Mouse (Mus musculus) adrenal gland, postnatal 14 days (tissue): ENCODE results near the gene Treml4. TPM values are rescaled to one million over a fixed set of nuclear protein-coding genes. Genes with fewer than 3 reads are reported as not detected.
"Not testable (repeated sequence)": the region's sequence is repeated elsewhere in the genome, so short reads cannot be mapped to it uniquely, and the experiment has no call there.

Experiments
- DNase-seq: peaks from one replicate; pipeline ENCODE4 v3.0.0; 2021; ENCODE audit warnings: mixed read lengths
- total RNA-seq: library from RNA; stranded (reverse); gene quantifications from 2 replicates; pipeline ENCODE4 v1.2.3, GENCODE M21; 2021

Gene Treml4
- total RNA-seq, 1 experiment from 2014 or later = 0.89 TPM

DNA sequence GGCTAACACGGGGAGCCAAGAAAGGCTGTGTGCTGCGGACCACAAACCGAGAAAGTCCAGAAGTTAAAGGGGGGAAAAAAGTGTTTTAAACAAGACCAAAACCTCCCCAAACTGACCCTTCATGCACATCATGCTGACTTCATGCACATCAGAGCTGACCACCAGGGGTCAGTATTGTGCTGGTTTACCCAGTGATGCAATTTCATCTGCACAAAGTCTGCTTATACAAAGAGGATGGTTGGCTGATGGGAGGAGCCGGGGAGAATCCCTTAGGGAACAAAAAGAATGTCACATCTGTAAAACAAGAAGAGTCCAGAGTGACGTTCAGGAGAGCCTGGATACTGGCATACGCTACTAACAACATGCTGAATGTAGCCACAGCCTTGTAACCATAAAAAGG, 10.8 kb downstream of the Treml4 start:
- DNase-seq = peak; percentile 85

DNA sequence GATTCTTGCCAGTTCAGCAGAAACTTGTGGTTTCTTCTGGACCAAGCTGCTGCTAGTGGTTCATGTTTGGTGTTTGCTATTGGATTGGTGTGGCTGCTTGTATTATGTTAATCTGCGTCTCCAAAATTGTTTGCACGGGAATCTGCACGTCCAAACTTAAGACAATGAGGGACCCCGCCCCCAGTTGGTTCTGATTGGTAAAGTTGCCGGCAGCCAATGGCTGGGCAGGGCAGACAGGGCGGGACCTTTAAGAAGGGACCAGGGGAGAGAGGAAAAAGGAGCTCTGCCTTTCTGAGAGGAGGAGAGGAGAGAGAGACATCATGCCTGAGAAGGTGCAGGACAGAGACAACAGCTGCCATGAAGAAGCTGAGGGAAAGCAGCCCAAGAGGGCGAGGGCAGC, 11.6 kb downstream of the Treml4 start:
- no peak for DNase-seq

DNA sequence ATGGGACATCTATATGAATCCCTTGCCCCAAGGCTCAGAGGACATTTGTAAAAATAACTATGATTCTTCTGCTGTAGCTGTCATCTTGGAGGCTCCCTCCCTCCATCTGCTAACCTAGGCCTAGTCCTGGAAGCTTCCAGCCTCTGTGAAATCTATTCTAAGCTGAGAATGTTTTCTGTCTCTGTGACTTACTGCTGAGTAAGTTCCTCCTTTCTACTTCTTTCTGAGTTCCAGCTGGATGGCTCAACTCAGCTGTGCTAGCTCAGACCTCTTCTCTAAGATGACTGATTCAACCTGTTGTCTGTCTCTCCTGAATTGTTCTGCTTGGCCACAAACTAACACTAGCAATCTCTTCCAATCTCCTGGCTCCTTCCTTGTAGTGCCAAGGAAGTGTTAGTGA, 14.3 kb downstream of the Treml4 start:
- no peak for DNase-seq

DNA sequence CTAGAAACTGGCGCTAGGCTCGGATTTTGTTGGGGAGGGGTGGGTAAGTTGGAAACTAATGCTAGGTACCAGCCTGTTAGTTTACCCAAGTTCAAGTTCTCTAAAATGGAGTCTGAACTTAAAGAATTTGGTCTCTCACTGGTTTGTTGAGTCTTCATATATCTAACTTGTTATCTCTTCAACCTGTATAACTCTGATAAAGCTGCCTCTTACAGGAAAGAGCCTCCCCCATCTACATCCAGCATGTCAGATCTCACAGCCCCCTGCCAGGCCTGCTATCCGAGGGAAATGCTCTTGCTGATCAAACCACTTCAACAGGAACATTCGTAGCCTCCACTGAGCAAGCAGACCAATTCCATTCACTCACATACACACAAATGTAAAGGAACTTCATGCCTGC, 14.9 kb downstream of the Treml4 start:
- no peak for DNase-seq

DNA sequence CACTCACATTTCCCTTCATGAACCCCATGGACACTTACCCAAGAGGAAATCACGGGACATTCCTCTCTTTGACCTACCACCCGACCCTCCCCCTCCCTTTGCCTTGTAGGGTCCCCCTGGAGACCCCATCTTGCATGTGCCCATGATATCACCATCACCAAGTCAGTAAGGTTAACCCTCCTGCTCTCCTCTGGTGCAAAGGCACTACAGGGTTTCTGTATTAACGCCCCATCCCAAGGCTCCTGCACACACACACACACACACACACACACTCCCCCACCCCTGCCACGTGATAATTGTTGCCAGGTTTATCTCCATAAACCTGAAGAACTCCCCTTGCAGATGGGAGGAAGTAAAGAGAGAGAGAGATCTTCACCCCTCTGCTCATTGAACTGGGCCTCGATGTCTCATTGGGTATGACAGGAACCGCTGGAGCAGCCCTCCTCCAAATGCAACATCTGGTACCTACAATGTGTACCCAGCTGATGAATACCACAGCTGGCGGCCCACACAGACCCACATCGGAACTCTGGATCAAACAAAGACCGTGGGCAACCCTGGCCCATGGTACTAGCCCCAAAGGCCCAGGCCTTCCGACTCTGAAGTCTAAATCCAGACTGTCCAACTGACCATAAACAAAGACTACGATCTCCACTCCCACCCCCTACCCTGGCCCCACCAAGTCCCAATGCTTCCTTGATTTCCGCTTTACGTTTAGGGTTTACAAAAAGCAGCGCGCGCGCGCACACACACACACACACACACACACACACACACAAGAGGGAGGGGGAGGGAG, 17.0 kb downstream of the Treml4 start:
- DNase-seq = no peak

DNA sequence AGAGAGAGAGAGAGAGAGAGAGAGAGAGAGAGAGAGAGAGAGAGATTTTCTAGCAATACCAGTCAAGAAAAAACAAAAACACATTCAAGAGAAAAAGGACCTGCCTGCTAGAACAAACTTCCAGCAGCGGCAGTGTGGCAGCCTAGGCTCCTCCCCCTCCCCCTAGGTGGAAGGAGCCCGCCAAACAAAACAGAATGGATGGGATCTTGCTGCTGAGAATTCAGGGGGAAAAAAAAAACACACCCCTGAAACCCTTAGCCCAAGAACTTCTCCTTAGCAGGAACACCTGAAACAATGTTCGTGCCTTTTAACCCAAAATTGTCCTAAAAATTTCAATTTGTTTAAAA, 17.6 kb downstream of the Treml4 start:
- peak; percentile 18 for DNase-seq

DNA sequence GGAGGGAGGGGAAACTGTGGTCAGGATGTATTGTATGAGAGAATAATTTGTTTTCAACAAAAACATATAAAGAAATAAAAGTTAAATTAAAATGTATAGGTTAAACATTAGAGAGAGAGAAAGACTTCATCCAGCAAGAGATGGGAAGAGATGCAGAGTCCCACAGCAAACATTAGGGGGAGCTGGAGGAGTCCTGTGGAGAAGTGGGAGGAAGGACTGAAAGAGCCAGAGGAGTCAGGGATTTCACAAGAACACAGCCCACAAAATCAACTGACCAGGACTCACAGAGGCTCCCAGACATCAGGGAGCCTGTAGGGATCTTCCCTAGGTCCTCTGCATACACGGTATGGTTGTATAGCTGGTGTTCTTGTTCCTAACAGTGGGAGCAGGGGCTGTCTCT, 22.7 kb downstream of the Treml4 start:
- no peak for DNase-seq

DNA sequence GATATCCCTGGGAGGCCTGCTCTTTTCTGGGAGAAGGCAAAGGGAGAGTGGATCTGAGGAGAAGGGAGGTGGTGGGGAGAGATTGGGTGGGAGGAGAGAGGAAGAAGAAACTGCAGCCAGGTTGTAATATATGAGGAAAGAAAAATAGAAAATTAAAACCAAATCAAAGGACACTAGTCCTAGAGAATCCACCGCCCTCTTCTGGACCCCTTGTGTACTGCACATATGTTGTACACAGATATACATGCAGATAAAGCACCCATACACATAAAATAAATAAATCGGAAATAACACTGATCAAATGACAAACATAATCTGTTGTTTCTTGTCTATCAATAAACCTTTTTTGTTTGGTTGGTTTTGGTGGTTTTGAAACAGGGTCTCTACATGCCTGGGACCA, 23.2 kb downstream of the Treml4 start:
- no peak for DNase-seq

DNA sequence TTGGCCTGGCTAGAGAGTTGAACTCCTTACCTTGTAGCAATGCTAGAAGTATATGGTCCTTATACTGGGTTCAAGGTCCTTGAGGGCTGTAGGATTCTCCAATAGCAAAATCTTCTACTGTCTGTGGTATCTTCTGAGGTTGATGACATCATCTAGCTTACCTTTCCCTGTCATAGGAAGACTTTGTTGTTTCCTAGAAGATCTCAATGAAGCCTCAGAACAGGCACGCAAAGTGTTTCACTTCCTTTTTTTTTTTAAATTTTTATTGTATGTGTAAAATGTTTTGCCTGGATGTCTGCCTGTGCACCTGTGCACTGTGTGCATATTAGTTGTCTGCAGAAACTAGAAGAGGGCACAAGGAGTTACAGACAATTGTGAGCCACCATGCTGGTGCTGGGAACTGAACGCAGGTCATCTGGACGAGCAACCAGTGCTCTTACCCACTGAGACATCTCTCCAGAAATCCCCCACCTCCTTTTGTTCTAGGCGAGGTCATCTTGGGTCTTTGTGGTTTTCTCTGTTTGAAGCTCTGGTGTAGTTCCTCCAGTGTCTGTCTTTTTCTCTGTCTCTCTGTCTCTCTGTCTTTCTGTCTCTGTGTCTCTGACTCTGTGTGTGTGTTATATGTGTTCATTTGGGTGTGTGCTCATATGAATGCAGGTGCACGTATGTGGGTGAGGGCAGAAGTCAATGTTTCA, 29.6 kb downstream of the Treml4 start:
- no peak for DNase-seq

DNA sequence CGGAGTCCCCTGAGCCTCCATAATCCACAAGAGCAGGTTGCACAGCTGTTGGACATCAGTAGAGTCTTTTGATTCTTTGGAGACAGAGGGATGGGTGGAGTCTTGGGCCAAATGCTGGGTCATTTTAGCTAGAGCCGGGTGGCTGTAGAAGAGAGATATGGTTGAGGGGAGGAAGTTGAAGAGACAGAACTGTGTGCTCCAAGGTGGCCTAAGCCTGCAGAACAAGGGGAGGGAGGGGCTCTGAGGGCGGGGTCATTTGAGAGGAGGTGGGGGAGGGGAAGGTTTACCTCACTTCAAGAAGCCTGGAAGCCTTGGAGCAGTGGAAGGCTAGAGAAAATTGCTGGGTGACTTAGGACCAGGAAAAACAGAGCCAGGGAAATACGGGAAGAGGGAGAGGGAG, 35.1 kb downstream of the Treml4 start, which contains the start of gene Treml2:
Treml2 (plus strand) TSS at position 296 of the 400 bp plus-strand sequence.
- no peak for DNase-seq

DNA sequence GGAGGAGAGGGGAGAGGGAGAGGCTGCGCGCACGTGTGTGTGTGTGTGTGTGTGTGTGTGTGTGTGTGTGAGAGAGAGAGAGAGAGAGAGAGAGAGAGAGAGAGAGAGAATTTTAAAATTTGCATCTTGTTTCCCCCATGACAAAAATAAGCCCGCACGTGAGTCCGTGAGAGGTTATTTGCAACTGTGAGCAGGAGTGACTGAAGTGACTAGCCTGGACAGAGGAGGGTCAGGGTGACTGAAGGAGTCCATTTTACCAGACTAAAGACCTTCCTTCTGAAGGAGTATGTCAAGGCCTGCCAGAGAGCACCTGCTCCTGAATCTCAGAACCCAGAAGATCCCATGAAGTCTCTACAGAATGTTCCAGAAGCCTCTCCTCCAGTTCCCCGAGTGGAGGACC, 35.7 kb downstream of the Treml4 start:
- no peak for DNase-seq

DNA sequence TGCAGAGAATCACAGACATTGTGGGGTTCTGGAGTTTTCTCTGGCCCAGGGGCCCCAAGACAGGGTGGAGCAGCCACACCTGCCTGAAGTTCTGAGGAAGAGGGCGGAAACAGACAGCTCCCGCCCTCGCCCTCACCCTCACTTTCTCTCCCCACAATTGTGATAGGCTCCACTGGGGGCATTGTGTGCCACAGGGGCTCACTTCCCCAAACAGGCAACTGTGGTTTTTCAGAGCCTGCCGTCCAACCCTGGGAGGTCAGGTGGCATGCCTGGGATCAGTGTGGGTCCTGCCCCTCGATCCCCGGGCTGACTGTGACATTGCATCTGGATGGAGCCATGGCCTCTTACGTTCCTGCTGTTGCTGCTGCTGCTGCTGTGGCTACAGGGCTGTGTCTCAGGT, 36.1 kb downstream of the Treml4 start:
- DNase-seq = peak; percentile 11

DNA sequence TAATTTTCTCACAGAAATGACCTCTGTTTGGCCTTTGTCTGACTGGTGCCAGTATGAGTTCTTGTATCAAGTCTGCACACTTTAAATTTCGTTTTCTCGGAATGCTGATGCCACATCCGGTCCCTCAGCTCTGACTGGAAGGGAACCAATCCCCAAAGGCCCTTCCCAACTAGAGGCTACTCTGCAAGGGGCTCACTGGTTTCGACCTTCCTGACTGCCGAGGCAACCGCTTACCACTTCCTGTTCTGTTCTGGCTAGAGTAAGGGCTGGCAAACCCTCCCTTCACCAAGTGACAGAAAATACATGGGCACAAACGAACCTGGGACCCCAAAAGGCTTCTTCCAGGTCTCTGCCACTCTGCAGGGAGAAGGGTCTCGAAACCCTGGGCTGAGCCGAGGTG, 36.8 kb downstream of the Treml4 start:
- DNase-seq = no peak

DNA sequence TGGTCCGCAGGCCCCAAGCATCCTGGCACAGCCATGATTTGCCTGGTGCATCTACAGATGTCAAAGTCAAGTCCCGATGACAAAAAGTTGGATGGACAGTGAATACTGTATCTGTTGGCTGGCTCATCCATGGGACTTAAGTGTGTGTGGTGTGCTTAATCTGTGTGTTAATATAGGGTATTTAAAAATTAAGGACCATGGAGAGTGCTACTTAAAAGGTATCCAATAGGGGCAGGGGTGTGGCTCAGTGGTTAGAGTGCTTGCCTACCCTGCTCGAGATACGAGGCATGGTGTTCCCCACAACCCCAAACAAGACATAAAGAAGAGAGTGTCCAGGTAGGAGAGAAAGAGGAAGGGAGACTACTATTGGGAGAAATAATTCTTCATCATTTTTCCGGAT, 37.7 kb downstream of the Treml4 start:
- DNase-seq = no peak

DNA sequence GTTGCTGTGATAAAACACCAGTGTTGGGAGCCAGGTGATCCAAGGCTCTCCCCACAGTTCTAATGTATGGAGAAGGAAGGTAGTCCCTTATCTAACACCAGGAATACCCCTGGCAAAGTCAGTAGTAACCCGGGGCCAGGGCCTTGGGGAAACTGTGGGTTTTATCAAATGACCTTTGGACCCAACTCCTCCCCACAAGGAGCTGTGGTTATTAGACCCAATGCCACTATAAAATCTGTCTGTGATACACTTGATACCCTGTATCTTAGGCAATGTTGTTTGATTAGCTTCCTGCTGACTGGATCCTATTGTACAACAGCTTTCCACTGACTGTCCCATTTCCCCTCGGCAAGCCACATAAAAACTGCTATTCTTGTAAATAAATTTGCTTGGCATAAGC, 48.0 kb downstream of the Treml4 start:
- no peak for DNase-seq

DNA sequence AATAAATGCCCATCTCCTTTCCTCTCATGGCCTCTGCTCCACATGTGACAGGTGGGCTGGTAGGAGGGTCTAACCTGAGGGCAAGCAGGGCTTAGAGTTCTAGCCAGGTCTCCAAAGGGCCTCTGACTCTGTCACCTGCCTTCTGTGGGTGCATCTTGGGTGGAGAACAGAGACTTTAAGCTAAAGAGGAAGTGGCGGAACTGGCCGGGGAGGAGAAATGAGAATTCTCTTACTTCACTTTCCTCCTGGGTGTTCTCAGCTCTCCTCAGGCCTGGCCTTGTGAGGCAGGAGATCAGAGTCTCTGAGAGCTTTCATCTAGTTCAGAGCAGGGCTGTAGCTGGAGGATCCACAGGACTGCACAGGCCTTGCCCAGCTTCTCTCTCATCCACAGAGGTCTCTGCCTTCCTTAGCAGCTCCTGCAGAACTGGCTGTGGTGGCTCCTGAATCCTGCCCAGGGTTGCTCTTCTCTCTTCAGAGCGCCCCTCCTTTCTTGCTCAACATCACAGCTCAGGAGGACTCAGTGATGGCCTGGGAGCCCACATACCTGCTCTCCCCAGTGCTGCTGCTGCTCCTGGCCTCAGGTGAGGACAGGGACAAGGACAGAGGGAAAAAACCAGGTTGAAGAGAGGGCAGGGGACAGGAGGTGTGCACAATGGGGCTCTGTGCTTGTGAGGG, 51.9 kb downstream of the Treml4 start, which contains the start of gene B430306N03Rik:
B430306N03Rik (plus strand) TSS at position 237 of the 675 bp plus-strand sequence.
- not testable (repeated sequence) for DNase-seq

DNA sequence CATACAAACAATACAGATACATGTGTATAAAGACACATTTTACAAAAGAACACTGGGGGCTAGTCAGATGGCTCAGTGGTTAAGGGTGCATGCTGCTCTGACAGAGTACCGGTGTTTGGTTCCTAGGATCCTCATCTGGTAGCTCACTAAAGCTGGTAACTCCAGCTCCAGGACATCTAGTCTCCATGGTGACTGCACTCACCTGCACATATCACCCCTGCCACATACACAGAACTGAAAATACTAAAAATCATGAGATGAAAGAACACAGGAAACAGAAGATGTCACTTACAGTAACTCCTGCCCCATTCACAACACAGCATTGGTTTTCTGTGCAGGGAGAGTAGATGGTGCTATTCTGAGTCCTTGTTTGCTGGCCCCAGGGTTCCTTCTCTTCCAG, 54.6 kb downstream of the Treml4 start:
- no peak for DNase-seq

DNA sequence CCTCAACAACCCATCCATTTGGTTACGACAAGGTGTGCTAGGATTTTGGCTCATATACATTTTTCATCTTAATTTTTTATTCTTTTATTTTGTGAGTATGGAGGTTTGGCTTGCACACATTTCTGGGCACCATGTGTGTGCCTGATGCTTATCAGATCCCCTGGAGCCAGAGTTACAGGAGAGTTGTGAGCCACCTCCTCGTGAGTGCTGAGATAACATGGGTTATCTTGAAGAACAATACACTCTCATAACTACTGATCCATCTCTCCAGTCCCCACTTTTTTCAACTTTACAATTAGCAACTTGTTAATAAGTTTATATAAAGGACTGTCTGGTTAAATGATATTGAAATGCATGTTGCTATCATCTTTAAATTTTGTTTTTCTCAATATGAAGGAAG, 57.2 kb downstream of the Treml4 start:
- no peak for DNase-seq

DNA sequence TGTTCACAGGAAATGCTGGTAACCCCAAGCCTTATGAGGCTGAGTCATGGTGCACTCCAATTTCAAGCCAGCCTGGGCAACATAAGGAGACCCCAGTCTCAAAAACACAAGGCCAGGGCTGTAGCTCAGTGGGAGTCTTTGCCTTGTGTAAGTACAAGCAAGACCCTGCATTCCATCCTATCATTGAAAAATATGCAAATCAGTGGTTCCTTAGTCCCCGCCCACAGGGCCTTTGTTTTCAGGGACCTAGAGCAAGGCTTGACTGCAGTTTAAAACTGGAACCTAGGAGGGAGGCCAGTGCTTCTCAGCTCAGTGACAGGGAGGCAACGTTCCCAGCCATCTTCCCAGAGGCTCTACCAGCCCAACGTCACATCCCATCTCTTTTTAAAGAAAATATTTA, 59.1 kb downstream of the Treml4 start:
- DNase-seq = no peak

DNA sequence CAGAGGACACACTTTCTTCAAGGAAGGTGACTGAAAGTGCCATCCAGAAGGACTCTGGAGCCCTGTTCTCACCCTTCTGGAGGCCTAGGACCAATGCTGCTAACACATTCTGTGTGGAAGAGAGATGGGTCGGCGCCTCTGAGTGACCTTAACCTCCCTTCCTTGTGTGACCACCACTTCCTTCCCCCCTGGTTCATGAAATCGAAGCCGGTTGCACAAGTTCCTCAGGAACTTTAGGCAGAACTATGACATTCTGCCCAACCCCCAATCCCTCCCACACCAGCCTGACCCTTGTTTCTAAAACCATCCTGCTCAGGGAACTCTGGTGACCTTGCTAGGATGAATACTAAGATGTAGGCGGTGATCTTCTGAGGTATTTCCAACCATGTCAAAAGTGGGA, 60.2 kb downstream of the Treml4 start:
- no peak for DNase-seq
